Mouse (Mus musculus) right cerebral cortex, postnatal 14 days (tissue): ENCODE data around the gene Tktl1.
"Not testable (repeated sequence)": the region's sequence is repeated elsewhere in the genome, so short reads cannot be mapped to it uniquely, and the experiment has no call there.

Experiments
- DNase-seq: peaks from one replicate; pipeline ENCODE4 v3.0.0; 2022

Tktl1 gene

DNA sequence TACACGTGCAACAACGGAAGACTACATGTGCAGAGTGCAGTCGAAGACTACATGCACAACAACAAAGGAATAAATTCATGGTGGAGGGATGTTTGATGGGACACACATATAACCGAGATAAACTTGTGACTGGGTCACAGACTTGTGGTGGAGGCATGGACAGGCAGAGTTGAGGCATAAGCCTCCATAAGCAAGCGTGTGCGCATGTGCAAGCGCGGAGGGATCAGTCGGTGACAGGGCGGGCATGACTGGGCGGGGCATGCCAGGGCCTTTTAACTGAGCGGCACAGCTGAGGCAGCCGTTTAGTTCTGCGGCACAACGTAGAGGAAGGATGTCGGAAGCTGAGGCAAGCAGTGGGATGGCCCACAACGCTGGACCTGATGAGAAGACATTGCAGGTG is at the start of gene Tktl1:
TSS of gene Tktl1 (plus strand) at position 301 of the 400 bp plus-strand sequence.
- no peak for DNase-seq

DNA sequence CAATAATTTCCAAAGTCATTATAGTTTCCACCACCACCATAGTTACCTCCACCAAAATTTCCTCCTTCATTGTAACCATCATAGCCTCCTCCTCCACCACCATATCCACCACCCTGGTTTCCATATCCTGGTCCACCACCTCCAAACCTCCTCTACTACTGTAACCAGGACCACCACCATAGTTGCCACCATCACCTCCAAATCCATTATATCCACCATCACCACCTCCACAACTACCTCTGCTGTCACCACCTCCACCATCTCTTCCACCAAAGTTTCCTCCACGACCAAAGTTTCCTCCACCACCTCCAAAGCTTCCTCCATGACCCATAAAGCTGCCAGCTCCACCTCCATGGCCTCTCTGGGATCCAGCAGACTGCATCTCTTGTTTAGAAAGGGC is 41.8 kb upstream of the Tktl1 start, which contains the start of gene Mecp2:
TSS of gene Mecp2 (minus strand) at position 101 of the 400 bp plus-strand sequence.
- DNase-seq, result not testable (repeated sequence)

DNA sequence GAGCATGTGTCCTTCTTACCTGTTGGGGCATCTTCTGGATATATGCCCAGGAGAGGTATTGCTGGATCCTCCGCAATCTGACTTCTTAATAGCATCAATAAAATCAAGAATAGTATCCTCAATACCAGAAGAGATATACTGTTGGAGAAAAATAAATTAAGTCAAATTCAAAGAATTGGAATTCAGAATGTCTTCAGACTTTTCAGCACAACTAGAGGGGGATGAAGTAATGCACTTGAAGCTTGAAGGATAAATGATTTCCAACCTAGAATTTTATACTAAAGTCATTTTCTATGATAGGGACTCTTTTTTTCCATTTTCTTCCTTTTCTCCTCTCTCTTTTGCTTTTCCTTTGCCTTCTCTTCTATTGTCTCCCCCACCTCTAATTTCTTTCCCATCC is 9.3 kb upstream of the Tktl1 start, which contains the start of gene Tex28:
TSS of gene Tex28 (minus strand) at position 101 of the 400 bp plus-strand sequence.
- no peak for DNase-seq

DNA sequence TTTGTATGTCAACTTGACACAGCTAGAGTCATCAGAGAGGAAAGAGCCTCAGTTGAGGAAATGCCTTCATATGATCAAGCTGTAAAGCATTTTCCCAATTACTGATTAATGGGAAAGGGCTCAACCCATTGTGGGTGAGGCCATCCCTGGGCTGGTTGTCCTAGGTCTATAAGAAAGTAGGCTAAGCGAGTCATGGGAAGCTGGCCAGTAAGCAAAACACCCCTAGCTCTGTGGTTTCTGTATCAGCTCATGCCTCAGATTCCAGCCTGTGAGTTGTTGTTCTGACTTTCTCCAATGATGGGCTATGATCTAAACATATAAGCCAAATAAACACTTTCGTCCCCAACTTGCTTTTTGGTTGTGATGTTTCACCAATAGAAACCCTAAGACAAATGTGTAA is 26.5 kb downstream of the Tktl1 start:
- no peak for DNase-seq

DNA sequence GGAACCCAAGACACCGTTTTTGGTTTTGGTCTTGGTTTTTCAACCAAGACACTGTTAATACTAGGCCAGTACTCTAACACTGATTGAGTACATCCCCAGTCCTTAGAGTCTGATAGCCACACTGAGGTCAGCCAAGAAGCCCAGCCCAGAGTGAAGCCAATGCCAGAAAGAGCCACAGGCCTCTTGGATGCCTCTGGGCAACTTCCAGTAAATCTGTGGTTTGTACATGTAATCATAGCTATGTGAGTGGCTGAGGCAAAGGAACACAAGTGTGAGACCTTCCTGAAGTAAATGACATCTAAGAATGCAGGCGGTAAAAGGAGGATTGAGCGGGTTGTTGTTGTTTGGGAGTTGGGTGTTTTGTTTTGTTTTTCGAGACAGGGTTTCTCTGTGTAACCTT is 41.4 kb downstream of the Tktl1 start:
- DNase-seq, result no peak

DNA sequence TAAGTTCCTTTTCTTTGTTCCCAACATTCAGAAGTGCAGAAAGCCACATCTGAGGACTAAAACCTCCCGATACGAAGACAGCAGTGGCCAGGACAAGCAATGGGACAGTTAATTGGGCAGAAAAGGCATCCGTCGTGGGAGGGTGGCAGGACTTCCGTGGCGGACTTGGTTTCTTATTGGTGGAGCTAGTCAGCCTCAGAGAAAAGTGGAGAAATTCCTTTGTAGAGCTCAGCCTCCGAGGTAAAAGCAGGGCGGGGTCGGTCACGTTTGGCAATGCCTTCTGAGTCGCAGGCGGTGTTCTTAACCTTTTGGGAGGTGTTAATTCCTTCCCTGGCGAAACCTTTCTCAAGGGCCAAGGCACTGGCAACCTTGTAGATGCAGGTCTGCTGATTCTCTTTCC is 42.4 kb downstream of the Tktl1 start:
- no peak for DNase-seq

DNA sequence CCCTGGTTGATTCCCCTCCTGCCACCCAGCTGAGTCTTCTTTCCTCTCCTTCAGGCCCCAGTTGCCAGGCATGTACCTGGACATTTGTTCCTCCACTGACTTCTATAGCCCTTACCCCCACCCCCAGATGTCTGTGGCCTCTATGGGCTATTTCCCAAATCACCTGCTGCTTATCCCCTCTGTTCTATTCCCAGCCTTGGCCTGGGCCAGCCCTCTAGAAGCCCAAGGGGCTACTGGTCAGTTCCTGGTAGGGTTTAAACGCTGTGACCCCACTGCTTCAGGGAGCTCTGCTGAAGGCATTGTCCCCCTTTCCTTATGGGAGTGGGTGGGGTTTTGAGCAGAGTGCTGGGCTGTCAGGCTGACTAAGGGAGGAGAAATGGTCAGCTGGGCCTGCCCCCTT is 43.0 kb downstream of the Tktl1 start:
- not testable (repeated sequence) for DNase-seq

DNA sequence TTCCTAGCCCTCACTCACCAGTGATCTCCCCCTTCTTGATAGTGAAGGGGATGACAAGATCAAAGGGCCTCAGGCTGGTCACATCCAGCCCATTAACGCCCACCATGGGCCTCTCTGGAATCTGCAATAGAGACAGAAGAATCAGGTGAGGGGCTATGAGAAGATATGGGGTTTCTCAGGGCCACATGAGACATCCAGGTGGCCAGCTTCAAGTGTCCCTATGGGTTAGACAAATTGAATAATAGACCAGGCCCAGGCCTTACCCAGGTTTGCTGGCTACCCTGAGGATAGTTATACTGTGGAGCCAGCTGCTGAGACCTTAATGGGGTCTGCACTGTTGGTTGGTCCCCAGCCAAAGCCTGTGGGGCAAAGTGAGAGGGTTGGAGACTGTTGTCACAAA is 53.0 kb downstream of the Tktl1 start:
- no peak for DNase-seq

DNA sequence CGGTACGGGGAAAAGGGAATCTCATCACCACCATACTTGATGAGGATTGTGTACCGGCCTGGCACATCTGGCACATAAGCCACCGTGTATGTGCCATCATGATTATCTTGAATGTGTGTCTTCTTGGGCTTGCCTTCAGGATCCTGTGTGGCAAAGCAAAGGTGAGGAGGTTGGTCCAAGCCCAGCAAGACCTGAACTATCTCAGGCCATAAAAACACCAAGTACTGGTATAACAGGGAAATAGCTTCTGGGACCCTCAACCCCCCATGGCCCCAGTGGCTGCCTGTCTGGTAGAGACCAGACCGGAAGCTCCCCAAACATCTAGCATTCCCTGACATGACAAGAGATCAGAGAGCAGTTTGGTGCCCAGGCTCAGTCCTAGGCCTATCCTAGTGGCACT is 56.1 kb downstream of the Tktl1 start:
- DNase-seq, result no peak

DNA sequence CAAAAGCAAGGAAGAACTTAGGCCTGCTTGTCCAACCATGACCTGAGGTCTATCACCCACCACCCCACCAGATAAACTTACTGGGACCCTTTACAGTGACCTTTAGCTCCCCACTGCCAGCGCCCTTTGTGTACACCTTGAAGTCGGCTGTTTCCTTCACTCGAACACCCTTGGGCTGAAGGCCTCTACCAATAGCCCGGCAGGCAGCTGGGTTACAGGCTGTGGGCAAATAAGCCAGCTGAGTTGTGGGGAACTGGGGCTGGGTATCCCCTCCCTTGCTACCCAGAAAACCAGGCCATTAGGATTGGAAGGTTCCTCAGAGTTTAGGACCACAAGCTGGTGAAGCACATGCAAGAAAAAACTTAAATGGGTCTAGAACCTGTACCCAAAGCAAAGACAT is 63.3 kb downstream of the Tktl1 start:
- no peak for DNase-seq

DNA sequence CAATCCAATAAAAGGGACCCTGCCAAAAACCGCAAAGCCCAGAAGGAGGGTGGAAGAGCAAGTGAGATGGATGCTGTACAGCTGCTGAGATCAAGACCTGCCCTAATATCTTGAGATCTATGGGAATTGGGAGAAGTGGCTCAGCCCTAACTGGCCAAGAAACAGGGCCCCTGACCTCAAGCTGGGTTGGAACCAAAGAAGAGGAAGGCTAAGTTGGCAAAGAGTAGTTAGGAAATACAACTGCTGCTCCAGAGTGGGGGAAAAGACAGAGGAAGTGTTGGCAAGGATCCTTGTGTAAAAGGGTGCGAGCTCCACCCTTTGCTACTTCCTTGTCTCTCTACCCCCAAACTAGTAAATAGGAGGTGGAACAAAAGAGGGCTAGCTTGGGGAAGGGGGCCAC is 66.3 kb downstream of the Tktl1 start:
- no peak for DNase-seq

DNA sequence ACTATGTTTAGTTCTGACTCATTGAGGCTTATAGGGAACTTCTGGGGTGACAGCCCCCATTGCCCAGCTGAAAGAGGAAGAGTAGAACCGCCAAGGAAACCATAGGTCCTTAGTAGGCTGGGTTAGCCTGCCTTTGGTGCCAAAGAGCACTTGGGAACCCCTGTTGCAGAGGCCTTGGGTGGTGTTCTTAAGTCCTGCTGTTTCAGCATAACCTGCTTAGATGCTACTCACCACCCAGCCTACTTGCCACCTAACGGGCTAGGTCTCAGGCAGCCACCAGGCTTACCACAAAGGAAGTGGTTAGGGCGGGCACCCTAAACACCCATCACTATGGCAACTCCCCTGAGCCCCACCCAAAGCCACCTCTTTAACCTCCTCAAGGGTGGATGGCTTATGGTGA is 66.7 kb downstream of the Tktl1 start:
- no peak for DNase-seq

DNA sequence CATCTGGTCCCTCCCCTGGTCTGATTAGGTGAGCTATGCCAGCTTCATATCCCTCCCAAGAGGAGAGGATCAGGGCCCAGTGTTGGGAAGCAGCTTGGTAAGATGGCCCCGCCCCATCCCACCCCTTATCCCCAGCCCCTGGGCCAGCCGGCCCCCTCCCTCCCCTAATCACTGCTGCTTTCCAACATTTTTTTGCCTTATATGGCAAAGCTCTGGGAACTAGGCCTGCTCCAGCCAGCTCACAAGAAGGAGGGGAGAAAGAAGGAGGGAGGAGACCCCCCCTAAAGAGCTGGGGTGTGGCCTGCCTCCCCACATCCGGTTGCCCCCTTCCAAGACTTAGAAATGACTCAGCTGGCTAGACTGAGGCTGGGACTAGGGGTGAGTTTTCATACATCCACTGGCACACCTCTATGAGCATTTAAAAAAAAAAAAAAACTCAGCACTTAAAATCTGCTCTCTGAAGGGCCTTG is 67.6 kb downstream of the Tktl1 start:
- no peak for DNase-seq

DNA sequence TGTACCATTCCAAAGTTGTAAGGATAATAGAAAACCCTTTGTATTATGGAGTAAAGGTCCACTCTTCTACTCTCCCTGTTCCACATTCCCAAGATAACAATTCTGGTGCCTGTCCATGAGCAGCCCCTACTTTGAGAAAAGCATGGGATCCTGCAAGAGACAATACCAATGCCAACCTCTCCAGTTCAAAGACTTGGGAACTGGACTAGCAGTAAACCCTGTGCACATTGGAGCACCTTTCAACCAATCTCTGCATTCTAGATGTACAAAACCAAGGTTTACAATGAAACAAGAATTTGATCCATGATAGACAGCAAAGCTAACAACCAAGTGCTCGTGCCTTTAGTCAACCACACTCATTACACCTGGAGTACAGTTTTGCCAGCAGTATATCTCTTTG is 68.0 kb downstream of the Tktl1 start:
- DNase-seq, result no peak

DNA sequence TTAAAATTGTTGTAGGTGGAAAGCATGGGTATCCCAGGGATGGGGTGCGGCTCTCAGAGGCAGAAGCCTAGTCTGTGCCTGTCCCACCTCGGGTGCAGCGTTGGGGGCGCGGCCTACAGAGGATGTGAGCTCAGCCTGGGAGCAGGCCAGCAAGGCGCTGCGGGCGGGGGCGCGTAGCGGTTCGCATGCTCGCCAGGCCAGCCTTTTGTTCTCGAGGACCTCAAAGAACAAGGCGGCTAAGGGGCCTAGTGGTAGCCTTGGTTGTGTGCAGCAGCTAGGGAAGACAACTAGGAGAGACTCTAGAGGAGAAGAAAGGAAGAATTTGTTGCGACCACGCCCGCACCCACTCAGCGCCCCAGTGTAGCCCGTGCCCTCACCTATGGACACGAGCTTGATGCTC is 68.6 kb downstream of the Tktl1 start:
- peak; percentile 72 for DNase-seq

DNA sequence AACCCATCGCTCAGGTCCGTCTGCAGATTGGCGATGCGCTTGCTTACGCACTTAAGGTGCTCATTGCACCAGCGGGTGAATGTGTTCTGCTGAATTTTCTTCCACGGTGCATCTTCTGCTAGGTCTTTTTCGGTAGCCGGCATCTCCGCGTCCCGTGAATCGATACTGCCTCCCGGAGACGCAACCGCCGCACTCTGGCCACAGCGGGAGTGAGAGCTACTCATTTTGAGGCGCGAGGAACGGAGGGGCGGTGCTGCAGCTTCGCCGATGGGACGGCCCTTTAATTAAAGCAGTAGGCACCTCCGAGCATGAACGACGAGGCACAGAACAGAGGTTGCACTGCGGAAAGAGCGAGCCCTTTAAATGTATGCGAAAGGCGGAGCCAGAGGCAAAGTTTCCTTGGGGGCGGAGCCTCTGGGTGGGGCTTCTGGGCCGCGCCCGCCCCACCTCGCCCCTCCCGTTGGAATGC is 69.2 kb downstream of the Tktl1 start:
- peak; percentile 78 for DNase-seq

DNA sequence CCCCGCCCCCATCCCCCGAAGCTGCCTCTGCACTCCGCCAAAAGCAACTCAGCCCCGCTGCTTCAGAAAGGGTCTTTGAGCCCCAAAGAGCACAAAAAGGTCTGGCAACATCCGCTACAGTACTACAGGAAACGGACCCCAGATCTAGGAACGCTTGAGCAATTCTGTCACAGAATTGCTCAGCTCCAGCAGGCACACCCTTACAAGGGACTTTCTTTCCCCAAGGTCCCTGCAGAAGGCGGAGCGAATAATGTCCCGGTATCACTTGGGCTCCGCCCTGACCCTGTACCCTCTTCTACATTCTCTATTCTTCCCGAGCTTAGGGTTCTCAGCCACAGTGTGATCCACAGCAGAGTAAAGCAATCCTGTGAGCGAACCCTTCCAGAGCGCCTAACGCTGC is 69.6 kb downstream of the Tktl1 start:
- no peak for DNase-seq

DNA sequence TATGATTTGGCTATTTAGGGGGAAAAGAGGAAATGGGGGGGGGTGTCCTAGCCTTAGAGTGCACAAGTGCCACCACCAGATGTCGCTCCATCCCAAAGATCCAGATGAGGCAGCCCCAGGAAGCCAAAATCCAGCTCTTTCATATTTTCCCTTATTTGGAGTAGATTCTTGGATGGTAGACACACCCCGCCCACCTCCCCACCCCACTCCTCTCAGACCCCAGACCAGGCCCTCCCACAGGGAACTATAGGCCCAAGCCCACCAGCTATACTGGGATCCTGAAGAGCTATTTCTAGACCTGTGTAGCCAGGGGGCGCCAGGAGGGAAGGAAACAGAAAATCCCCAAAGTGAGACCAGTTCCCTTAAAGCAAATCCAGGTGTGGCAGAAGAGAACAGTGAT is 71.6 kb downstream of the Tktl1 start:
- peak; percentile 71 for DNase-seq

DNA sequence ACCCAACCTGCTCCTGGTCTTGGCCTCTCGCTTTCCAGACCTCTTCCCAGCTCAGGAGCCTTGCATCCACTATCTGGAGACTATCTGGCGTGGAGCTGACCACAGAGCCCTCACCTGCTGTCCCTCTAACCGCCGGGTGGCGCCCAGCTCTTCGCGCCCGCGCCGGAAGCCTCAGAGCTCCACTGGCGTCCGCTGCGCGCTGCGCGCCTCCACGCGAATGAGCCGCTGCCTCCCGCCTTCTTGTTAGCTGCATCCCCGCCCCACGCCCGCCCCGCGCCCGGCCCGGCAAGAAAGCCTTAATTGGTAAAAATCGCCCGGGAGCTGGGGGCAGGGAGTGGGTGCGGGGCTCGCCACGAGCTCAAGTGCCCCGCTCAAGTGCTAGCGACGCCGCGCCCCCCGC is 72.6 kb downstream of the Tktl1 start, which contains the start of gene Flna:
TSS of gene Flna (minus strand) at position 206 of the 400 bp plus-strand sequence.
- DNase-seq, result peak; percentile 62

DNA sequence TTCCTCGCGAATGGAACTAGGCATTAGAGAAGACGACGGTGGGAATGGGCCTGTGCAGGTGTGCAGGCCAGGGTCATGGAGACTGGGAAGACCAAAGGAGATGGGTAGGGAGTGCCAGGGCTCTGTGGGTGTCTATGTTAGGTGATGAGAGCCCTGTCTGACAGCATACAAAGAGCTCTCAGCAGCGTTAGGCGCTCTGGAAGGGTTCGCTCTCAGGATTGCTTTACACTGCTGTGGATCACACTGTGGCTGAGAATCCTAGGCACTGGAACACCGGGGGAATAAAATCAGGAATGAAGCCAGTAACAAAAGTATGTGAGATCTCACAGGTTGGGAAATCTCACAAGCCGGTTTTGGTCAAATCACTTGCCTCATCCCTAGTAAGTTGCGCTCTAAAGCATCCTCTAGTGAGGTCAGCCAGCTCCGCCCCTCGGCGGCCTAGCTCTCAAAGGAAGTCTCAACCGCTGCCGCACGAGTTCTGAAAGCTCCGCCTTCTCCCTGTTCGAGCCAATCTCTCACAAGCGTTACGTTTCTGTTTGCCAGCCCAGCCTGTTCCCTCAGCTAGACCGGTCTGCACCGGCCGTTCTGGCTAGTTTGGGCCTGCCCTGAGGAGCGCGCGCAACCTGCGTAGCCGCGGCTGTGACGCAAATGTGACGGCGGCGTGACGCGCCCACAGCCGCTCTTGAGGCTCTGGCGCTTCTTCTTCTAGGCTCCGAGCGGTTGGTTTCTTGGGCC is 77.3 kb downstream of the Tktl1 start, which contains the start of gene Emd:
TSS of gene Emd (plus strand) at position 535 of the 735 bp plus-strand sequence.
- peak; percentile 77 for DNase-seq

DNA sequence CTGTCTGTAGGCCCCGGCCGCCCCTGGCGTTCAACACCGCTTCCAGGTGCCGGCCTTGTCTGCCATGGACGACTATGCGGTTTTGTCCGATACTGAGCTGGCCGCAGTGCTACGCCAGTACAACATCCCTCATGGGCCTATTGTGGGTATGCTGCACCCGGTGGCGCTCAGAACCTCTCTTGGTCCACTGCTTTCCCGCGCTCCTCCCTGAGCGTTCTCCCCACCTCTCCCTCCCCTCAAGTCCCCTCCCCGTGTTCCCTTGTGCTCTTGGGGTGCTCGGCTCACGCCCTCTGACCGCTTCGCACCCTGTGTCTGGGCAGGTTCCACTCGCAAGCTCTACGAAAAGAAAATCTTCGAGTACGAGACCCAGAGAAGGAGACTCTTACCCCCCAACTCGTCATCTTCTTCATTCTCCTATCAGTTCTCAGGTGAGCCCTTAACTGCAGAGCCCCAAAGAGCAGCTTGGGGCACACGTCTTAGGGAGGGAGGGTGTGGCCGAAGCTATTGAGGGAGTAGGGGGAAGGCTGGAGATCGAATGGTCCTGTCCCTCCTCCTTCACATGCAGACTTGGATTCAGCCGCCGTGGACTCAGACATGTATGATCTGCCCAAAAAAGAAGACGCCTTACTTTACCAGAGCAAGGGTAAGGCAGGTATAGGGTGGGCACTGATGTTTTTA is 78.0 kb downstream of the Tktl1 start:
- DNase-seq, result no peak

DNA sequence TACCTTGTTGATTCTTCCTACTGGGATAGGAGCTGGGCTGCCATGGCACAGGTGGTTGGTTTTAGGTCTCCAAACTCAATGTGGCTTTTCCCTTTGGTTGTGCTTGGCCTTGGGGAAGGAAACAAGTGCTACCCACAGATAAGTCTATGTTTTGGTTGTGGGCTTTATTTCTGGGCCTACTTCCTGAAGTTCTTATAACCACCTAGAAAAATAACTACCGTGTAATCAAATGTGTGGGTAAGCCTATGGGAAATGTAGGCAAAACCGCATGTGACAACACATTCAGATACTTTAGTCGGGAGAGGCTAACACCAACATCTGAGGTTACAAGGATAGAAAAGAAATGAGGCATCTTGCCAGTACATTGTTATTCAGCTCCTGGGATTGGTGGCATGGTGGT is 80.7 kb downstream of the Tktl1 start:
- no peak for DNase-seq
